Mouse (Mus musculus) liver (tissue): Measurements from ENCODE around the gene Rybp.

Experiments
- DNase-seq: peaks from one replicate; pipeline ENCODE4 v3.0.0-alpha.2; 2020; ENCODE audit warnings: mixed read lengths

Gene Rybp

GRCm38 (mm10) chr6:100286573-100287333 lies 532 bp downstream of the Rybp start:
- peak; percentile 80 for DNase-seq

GRCm38 (mm10) chr6:100285985-100286572 lies 1.2 kb downstream of the Rybp start:
- DNase-seq: no peak

- DNase-seq: no peak
Measured at GRCm38 (mm10) chr6:100278841-100279240, 8.4 kb downstream of the Rybp start.

- DNase-seq: no peak
Measured at GRCm38 (mm10) chr6:100276344-100276743, 10.9 kb downstream of the Rybp start.

DNA sequence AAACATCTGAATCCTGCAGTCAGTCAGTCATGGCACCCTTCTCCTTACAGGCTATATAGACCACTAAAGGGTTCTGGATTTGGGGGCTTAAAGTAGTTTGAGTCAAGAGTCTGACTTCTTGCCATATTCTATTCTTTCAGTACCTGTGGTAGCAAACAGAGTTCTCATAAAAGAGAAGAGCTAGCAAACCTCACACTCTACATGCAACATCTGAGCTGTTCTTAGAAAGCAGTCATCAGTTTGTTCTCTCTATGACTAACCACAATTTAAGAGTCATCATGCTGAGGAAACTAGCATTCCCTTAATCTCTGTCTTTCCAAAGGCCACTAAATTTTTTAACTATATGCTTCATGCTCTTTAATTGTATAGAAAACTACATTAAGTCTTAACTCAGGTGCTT lies 11.6 kb downstream of the Rybp start:
- no peak for DNase-seq

DNA sequence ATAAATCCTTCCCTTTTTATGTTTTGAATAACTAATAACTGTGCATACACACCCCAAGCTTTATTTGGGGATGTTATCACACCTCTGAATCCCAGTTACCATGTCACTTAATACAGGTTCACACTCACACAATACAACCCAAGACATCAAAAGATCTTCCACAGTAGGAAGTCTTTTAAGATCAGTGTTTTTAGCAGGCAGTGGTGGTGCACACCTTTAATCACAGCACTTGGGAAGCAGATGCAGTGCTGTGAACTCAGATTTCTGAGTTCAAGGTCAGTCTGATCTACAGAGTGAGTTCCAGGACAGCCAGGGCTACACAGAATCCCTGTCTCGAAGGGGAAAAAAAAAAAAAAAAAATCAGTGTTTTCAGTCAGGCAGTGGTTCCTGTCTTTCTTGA lies 13.7 kb downstream of the Rybp start:
- no peak for DNase-seq

GRCm38 (mm10) chr6:100271992-100272391 lies 15.3 kb downstream of the Rybp start:
- no peak for DNase-seq

- DNase-seq: no peak
Measured at GRCm38 (mm10) chr6:100270765-100271164, 16.5 kb downstream of the Rybp start.

- no peak for DNase-seq
Measured at GRCm38 (mm10) chr6:100259607-100260006, 27.7 kb downstream of the Rybp start.

DNA sequence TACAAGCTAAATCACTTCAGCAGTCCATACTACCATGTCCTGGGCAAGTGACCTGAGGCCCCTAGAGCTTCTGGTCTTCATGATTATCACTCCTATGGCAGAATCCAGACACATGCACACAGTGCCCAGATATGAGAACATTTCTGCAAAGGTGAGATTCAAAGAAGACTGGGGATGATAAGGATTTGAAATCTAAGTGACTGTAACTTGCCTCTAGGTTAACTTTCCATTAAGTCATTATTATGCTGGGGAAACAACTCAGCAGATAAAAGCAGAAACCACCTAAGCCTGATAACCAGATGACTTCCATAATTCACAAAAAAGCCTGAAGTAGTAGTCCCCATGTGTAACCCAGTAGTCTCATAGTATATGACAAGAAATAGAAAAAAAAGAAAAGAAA lies 29.0 kb downstream of the Rybp start:
- no peak for DNase-seq

- DNase-seq: no peak
Measured at GRCm38 (mm10) chr6:100255411-100255810, 31.9 kb downstream of the Rybp start.

GRCm38 (mm10) chr6:100254671-100255070 lies 32.6 kb downstream of the Rybp start:
- no peak for DNase-seq

- no peak for DNase-seq
Measured at GRCm38 (mm10) chr6:100244474-100244873, 42.8 kb downstream of the Rybp start.

DNA sequence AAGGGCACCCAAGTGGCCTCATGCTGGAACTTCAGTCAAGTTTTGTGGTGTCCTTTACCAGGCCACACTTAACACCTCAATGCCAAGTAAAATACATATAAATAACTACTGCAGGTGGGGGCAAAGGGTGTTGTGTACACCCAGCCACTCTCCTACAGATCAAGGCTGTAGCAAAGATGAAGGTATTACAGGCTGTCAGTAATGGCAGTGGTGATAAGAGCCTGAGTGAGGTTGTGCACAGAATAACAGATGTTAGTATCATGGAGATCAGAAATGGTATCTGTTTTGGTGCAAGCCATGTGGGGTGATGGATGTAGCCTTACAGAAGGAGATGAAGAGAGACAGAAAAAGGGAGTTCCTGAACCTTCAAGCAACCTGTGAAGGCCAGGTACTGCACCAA lies 52.2 kb downstream of the Rybp start:
- no peak for DNase-seq

DNA sequence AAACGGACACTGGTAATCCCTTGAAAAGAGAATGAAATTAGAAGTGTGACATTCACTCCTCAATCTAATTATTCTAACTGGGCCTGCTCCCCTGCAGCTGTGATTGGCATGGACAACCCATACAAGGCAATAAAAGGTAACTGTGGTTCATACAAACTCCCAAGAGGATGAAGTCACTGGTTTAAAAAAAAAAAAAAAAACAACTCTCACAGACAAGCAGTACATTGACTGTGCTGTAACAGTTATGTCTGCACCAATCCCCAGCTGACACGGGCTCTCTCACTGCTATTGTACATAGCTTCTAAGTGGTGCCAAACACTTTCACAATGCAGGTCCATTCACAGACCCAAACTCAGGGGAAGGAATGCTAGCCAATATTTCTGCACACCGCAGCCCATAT lies 53.8 kb downstream of the Rybp start:
- DNase-seq: no peak

DNA sequence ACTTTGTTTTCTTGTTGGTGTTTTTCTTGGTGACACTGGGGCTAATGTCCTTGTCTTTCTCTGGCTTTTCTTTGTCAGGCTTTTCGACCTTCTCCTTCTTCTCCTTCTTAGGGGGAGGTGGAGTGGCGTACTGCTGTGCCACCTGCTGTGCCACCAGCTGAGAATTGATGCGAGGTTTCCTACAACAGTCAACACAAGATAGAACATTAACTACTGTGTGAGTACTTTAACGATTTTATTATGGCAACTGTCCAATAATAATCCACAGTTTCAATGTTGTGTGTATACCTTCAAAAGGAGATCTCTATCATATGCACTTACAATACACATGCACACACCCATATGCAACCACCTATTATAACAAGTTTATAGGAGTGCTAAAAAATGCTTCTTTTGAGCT lies 54.2 kb downstream of the Rybp start:
- no peak for DNase-seq

GRCm38 (mm10) chr6:100226204-100226603 lies 61.1 kb downstream of the Rybp start:
- no peak for DNase-seq

GRCm38 (mm10) chr6:100223932-100224331 lies 63.4 kb downstream of the Rybp start:
- no peak for DNase-seq

GRCm38 (mm10) chr6:100223435-100223834 lies 63.9 kb downstream of the Rybp start:
- DNase-seq: no peak

DNA sequence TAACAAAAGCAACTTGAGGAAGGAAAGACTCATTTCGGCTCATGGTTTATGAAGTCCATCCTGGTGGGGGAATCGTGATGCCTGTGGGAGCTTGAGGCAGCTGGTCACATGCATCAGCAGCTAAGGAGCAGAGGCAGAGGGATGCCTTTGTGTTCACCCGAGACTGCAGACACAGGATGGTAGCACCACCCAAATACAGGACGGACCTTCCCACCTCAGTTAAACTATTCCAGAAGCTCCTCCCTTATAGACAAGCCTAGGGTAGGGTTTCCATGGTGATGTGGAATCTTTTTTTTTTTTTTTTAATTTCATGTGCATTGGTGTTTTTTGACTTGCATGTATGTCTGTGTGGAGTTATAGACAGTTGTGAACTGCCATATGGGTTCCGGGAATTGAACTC lies 64.4 kb downstream of the Rybp start:
- no peak for DNase-seq

DNA sequence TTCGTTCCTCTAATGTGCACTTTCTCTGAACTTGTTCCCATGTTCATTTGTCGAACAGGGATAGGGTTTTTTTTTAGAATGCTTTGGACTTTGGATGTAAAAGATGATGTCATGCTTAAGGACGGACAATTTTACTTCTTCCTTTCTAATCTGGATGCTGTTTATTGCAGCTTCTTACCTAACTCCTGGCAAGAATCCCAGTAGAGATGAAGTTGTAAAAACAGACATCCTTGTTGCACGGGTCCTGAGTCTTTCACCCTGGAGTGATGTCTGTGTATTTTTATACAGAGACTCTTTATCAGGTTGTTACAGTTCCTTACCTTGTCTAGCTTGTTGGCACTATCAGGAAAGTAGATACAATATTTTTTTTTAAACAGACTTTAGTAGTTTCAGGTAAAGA lies 65.5 kb downstream of the Rybp start:
- DNase-seq: no peak

GRCm38 (mm10) chr6:100220917-100221560 lies 66.2 kb downstream of the Rybp start:
- no peak for DNase-seq

- DNase-seq: no peak
Measured at GRCm38 (mm10) chr6:100219971-100220370, 67.3 kb downstream of the Rybp start.
